Comparison of ENCODE assay signal across 37 mouse cellular contexts in the genomic region with DNA sequence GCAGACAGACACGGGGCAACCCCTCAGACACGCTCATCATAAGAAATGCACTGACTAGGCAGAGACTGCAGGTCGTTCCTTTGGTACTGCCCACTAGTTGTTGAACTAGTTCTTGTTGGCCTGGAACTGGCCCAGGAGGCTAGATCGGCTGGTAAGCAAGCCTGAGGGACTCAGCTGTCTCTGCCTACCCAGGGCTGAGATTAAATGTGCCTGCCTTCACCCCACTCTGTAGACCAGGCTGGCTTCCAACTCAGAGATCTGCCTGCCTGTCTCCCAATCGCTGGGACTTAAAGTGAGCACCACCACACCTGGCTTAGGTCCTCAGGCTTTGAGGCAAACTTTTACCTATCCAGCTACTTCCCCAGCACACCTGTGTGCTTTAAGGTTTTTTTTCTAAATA. TPM values are rescaled to one million over a fixed set of nuclear protein-coding genes. Genes with fewer than 3 reads are reported as not detected.
"Had no signal": no experiment of that assay in that cellular context is flagged by ENCODE, and none has a peak within 500 bp of the region (broad histone marks: within the 10 kb centered on the region; RNA-seq: fewer than 3 reads in every experiment).

No protein-coding gene starts in this region.

- H3K27me3 ChIP-seq: heart, embryonic 13.5 days; heart, embryonic 15.5 days; hindbrain, embryonic 13.5 days; hindbrain, embryonic 15.5 days; kidney, embryonic 15.5 days; limb, embryonic 13.5 days; limb, embryonic 15.5 days; liver, embryonic 12.5 days had no signal

- H3K9ac ChIP-seq: forebrain, postnatal 0 days; heart, embryonic 13.5 days; heart, embryonic 15.5 days; hindbrain, embryonic 13.5 days; hindbrain, embryonic 15.5 days; kidney, embryonic 15.5 days; limb, embryonic 13.5 days; limb, embryonic 15.5 days; liver, embryonic 12.5 days; liver, embryonic 14.5 days had no signal

- DNase-seq: gastrocnemius, postnatal 14 days; gastrocnemius, postnatal 36 days; heart, adult 11 months; heart, adult 2 months; heart, postnatal 36 days; kidney, adult 11 months; kidney, adult 2 months; kidney, adult 9 months; kidney, postnatal 14 days; kidney, postnatal 36 days had no signal

- H3K4me2 ChIP-seq: heart, embryonic 11.5 days; heart, embryonic 13.5 days; heart, embryonic 15.5 days; hindbrain, embryonic 13.5 days; hindbrain, embryonic 15.5 days; kidney, embryonic 15.5 days; limb, embryonic 13.5 days; limb, embryonic 15.5 days; liver, embryonic 12.5 days had no signal

- H3K4me3 ChIP-seq: heart, adult 2 months; heart, embryonic 13.5 days; heart, embryonic 15.5 days; hindbrain, embryonic 13.5 days; hindbrain, embryonic 15.5 days; kidney, embryonic 15.5 days; limb, embryonic 13.5 days; limb, embryonic 15.5 days; liver, embryonic 12.5 days had no signal

- ATAC-seq: hindbrain, postnatal 0 days; intestine, embryonic 16.5 days; liver, embryonic 12.5 days had no signal

- H3K9me3 ChIP-seq: heart, embryonic 13.5 days; heart, embryonic 15.5 days; hindbrain, embryonic 13.5 days; hindbrain, embryonic 15.5 days; kidney, embryonic 15.5 days; limb, embryonic 13.5 days; limb, embryonic 15.5 days; liver, embryonic 12.5 days had no signal

- H3K27ac ChIP-seq: heart, embryonic 13.5 days; heart, embryonic 15.5 days; hindbrain, embryonic 13.5 days; hindbrain, embryonic 15.5 days; hindbrain, postnatal 0 days; kidney, embryonic 15.5 days; kidney, postnatal 0 days; limb, embryonic 13.5 days; limb, embryonic 15.5 days; liver, embryonic 12.5 days; liver, embryonic 14.5 days had no signal

RNA-seq across cellular contexts. Expression of a gene that starts 35.5 kb away (rescaled TPM):
- total RNA-seq: forebrain, postnatal 0 days; gastrocnemius, adult 18-20 months; gastrocnemius, postnatal 14 days; gastrocnemius, postnatal 36 days; hematopoietic stem cell, adult 5-6 weeks; hindbrain, postnatal 0 days; layer of hippocampus, adult 18-20 months; layer of hippocampus, postnatal 14 days; layer of hippocampus, postnatal 36 days; left cerebral cortex, adult 18-20 months; left cerebral cortex, postnatal 14 days; left cerebral cortex, postnatal 36 days had no signal
- polyA plus RNA-seq: forebrain, postnatal 0 days; frontal cortex, adult 2 months; gonadal fat pad, adult 2 months; heart, postnatal 0 days; kidney, adult 2 months; large intestine, adult 2 months; liver, adult 2 months had no signal
